Mouse (Mus musculus) myocyte (in vitro differentiated cells): ENCODE data around the gene Cep72. TPM values are rescaled to one million over a fixed set of nuclear protein-coding genes. Genes with fewer than 3 reads are reported as not detected.

ENCODE experiments used
- H3K27me3 ChIP-seq: one replicate; pipeline ENCODE4 v1.6.1; 2011; ENCODE audit not compliant: control insufficient read depth, insufficient read depth, insufficient read length
- H3K36me3 ChIP-seq: one replicate; pipeline ENCODE4 v1.6.1; 2011; ENCODE audit not compliant: control insufficient read depth, insufficient read depth
- H3K4me2 ChIP-seq: one replicate; pipeline ENCODE4 v1.6.1; 2011; ENCODE audit warnings: low read depth, control low read depth
- H3K4me3 ChIP-seq: one replicate; pipeline ENCODE4 v1.5.1; 2011; ENCODE audit warnings: mild to moderate bottlenecking, control low read depth, moderate library complexity
- H3K79me2 ChIP-seq: one replicate; pipeline ENCODE4 v1.6.1; 2011; ENCODE audit not compliant: control insufficient read depth, insufficient read depth
- H3ac ChIP-seq: one replicate; pipeline ENCODE4 v1.6.1; 2011; ENCODE audit not compliant: control insufficient read depth, insufficient read length
- CEBPB ChIP-seq: IDR thresholded peaks from 2 replicates; pipeline ENCODE4 v1.6.1; 2011; ENCODE audit warnings: mild to moderate bottlenecking, moderate library complexity; ENCODE audit not compliant: poor library complexity, insufficient read depth, severe bottlenecking
- E2F4 ChIP-seq: IDR thresholded peaks from one replicate; pipeline ENCODE4 v1.6.1; 2011; ENCODE audit warnings: mild to moderate bottlenecking, control low read depth, moderate library complexity; ENCODE audit not compliant: insufficient read depth
- MAX ChIP-seq: IDR thresholded peaks from one replicate; pipeline ENCODE4 v1.6.1; 2011; ENCODE audit warnings: low read depth, mild to moderate bottlenecking, control low read depth
- MYOD1 ChIP-seq, 3 experiments: IDR thresholded peaks; one replicate each; pipeline ENCODE4 v1.6.1; 2011; ENCODE audit warnings: control low read depth in 2 of 3, low read depth in 2 of 3, mild to moderate bottlenecking in 2 of 3, moderate library complexity in 1 of 3; ENCODE audit not compliant: insufficient read length in 2 of 3, control insufficient read depth in 1 of 3
- MYOG ChIP-seq, 3 experiments: IDR thresholded peaks; one replicate each; pipeline ENCODE4 v1.6.1; 2011; ENCODE audit warnings: control low read depth in 2 of 3, low read depth in 2 of 3, mild to moderate bottlenecking in 2 of 3; ENCODE audit not compliant: insufficient read length in 2 of 3, control insufficient read depth in 1 of 3, insufficient read depth in 1 of 3
- POLR2A ChIP-seq: IDR thresholded peaks from one replicate; pipeline ENCODE4 v1.6.1; 2011; ENCODE audit warnings: low read depth, mild to moderate bottlenecking, control low read depth, moderate library complexity; ENCODE audit not compliant: insufficient read length
- POLR2AphosphoS2 ChIP-seq: IDR thresholded peaks from one replicate; pipeline ENCODE4 v1.6.1; 2011; ENCODE audit warnings: low read depth, control low read depth; ENCODE audit not compliant: insufficient read length
- REST ChIP-seq: IDR thresholded peaks from one replicate; pipeline ENCODE4 v1.6.1; 2011; ENCODE audit warnings: mild to moderate bottlenecking, control low read depth, moderate library complexity; ENCODE audit not compliant: insufficient read depth, insufficient read length
- SRF ChIP-seq: IDR thresholded peaks from one replicate; pipeline ENCODE4 v1.6.1; 2011; ENCODE audit warnings: low read depth; ENCODE audit not compliant: control insufficient read depth, insufficient read length
- TCF12 ChIP-seq: IDR thresholded peaks from one replicate; pipeline ENCODE4 v1.6.1; 2011; ENCODE audit warnings: mild to moderate bottlenecking, control low read depth; ENCODE audit not compliant: poor library complexity, insufficient read depth, severe bottlenecking
- TCF3 ChIP-seq: IDR thresholded peaks from one replicate; pipeline ENCODE4 v1.6.1; 2011; ENCODE audit warnings: low read depth, control low read depth; ENCODE audit not compliant: insufficient read length
- USF1 ChIP-seq: IDR thresholded peaks from one replicate; pipeline ENCODE4 v1.6.1; 2011; ENCODE audit warnings: low read depth, mild to moderate bottlenecking, control low read depth, moderate library complexity
- polyA plus RNA-seq: library from polyadenylated mRNA; unstranded; fragments of >200 nt; fragmentation: generic; extraction: Trizol; gene quantifications from one replicate; pipeline ENCODE4 v1.2.1, GENCODE M21; 2012; ENCODE audit warnings: missing spikeins

Cep72 gene
- polyA plus RNA-seq, 1 experiment = 0.72 TPM

DNA sequence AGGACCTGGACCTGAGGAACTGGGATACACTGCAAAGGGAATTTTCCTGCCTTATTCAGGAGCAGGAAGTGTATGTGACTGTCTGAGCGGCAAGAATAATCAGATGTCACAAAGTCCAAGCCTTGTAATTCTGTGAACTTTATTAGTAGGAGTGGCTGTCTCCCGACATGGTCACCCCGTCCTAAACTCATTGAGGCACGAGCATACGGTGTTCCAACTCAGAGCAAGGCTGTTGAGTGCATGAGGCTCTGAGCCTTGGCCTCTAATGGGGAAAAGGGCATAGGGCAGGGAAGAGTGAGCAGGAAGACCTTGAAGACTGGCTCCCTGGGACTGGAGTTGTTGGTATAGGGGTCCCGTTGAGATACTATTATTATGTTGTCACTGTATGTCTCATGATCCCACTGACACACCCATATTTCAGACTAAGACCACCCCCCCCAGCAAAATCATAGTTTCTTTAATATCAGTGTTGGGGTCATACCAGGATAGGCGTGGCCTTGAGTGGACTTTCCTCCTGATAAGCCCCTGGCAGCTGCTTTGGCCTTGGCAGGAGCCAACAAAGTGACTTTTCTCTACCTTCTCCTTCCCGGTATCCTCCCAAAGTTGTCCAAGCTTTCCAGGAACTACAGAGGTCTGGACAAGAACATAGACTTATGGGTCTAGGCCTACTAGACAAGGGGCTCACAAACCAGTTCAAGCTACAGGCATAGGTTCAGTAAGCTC is 40.2 kb upstream of the Cep72 start:
- Histone ChIP-seq H3K79me2 (no peaks in the 10 kb centered on the region), H3K4me3 (no peak overlapping the region), H3ac (no peak overlapping the region), H3K27me3 (peaks cover 6% of the 10 kb centered on the region), H3K4me2 (no peak overlapping the region), H3K36me3 (no peaks in the 10 kb centered on the region)
- TF ChIP-seq REST (no peak), POLR2AphosphoS2 (no peak), TCF3 (no peak), USF1 (no peak), MYOG (IDR thresholded peaks at IDR 0.05; ENCODE audit: control insufficient read depth in 1 of 3, insufficient read depth in 1 of 3, insufficient read length in 2 of 3, low read depth in 2 of 3) (no peak), SRF (no peak), E2F4 (no peak), CEBPB (no peak), MAX (no peak), POLR2A (no peak), MYOD1 (IDR thresholded peaks at IDR 0.05; ENCODE audit: control insufficient read depth in 1 of 3, insufficient read length in 2 of 3, low read depth in 2 of 3) (no peak), TCF12 (no peak)

- H3K4me2 ChIP-seq = no peak overlapping the region
- no peak overlapping the region for H3ac ChIP-seq
- no peak overlapping the region for H3K4me3 ChIP-seq
- no peak for TF ChIP-seq E2F4
- H3K79me2 ChIP-seq = no peaks in the 10 kb centered on the region
- no peaks in the 10 kb centered on the region for H3K36me3 ChIP-seq
- H3K27me3 ChIP-seq = peaks cover 6% of the 10 kb centered on the region
Measured at GRCm38 (mm10) chr13:74098913-74099312, 36.8 kb upstream of the Cep72 start.

- H3K79me2 ChIP-seq = no peaks in the 10 kb centered on the region
- peaks cover 4% of the 10 kb centered on the region for H3K27me3 ChIP-seq
- no peaks in the 10 kb centered on the region for H3K36me3 ChIP-seq
- TF ChIP-seq CEBPB (no peak), POLR2A (no peak), TCF12 (no peak), USF1 (no peak), MYOD1 (IDR thresholded peaks at IDR 0.05; ENCODE audit: control insufficient read depth in 1 of 3, insufficient read length in 2 of 3, low read depth in 2 of 3) (no peak), POLR2AphosphoS2 (no peak), E2F4 (no peak), REST (no peak)
- no peak overlapping the region for H3K4me2 ChIP-seq
- H3ac ChIP-seq = no peak overlapping the region
- no peak overlapping the region for H3K4me3 ChIP-seq
Measured at GRCm38 (mm10) chr13:74096715-74097363, 34.7 kb upstream of the Cep72 start.

- Histone ChIP-seq H3K27me3 (peaks cover 5% of the 10 kb centered on the region), H3K79me2 (no peaks in the 10 kb centered on the region), H3ac (no peak overlapping the region), H3K4me2 (no peak overlapping the region), H3K36me3 (no peaks in the 10 kb centered on the region), H3K4me3 (no peak overlapping the region)
- TF ChIP-seq MYOG (IDR thresholded peaks at IDR 0.05; ENCODE audit: control insufficient read depth in 1 of 3, insufficient read depth in 1 of 3, insufficient read length in 2 of 3, low read depth in 2 of 3) (no peak), TCF3 (no peak), MYOD1 (IDR thresholded peaks at IDR 0.05; ENCODE audit: control insufficient read depth in 1 of 3, insufficient read length in 2 of 3, low read depth in 2 of 3) (no peak), USF1 (no peak), POLR2AphosphoS2 (no peak), E2F4 (no peak), MAX (no peak), REST (no peak)
Measured at GRCm38 (mm10) chr13:74095936-74096335, 33.8 kb upstream of the Cep72 start.

- Histone ChIP-seq H3K36me3 (no peaks in the 10 kb centered on the region), H3K4me3 (no peak overlapping the region), H3ac (no peak overlapping the region), H3K27me3 (peaks cover 9% of the 10 kb centered on the region), H3K4me2 (no peak overlapping the region), H3K79me2 (no peaks in the 10 kb centered on the region)
- TF ChIP-seq TCF3 (no peak), MYOG (IDR thresholded peaks at IDR 0.05; ENCODE audit: control insufficient read depth in 1 of 3, insufficient read depth in 1 of 3, insufficient read length in 2 of 3, low read depth in 2 of 3) (no peak), TCF12 (no peak), SRF (no peak), USF1 (no peak), REST (no peak), MYOD1 (IDR thresholded peaks at IDR 0.05; ENCODE audit: control insufficient read depth in 1 of 3, insufficient read length in 2 of 3, low read depth in 2 of 3) (no peak), POLR2A (no peak), POLR2AphosphoS2 (no peak), CEBPB (no peak), E2F4 (no peak), MAX (no peak)
Measured at GRCm38 (mm10) chr13:74090265-74090664, 28.2 kb upstream of the Cep72 start.
